Comparison of ENCODE assay signal across 29 mouse cellular contexts in the genomic region with DNA sequence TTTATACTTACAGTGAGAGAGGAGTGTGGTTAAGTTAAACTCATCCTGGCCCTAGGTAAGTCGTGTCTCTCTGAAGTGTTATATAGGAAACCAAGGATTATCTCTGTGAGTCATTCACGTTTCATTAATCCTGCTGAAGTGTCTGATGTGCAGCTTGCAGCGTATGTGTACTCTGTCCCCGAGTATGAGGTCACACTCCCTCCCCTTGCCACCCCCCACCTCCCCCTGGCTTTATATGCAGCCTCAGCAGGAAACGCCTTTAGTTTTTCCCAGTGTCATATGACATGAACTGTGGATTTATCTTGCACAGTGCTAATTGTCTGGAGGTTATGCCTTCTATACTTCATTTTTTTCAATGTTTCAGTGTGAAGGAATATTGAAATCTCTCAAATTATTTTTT.
A peak's percentile ranks its signal among the peaks of the same experiment; 100 is the strongest.
DNase-seq lines count a peak whose midpoint lies in the region; ATAC-seq and TF ChIP-seq lines count a peak whose summit lies in the region.
"Had no signal": no experiment of that assay in that cellular context is flagged by ENCODE, and none has a peak within 500 bp of the region (broad histone marks: within the 10 kb centered on the region; RNA-seq: fewer than 3 reads in every experiment).

No protein-coding gene starts in this region.

- no peak for DNase-seq in kidney, adult 2 months
- no peak for DNase-seq in intestine, embryonic 14.5 days (ENCODE audit: low spot score)
- peak; percentile 3 for DNase-seq in retina, embryonic 14.5 days (ENCODE audit: low spot score)
- DNase-seq in hindbrain, embryonic 10.5 days (ENCODE audit: low spot score) = no peak
- no peak for DNase-seq in right cerebral cortex, postnatal 36 days (ENCODE audit: low spot score in 2 of 2)
- DNase-seq: adrenal gland, adult 2 months; adrenal gland, postnatal 14 days; cerebellum, adult 11-12 months; cerebellum, adult 8-10 months; cerebellum, postnatal 10 days; cerebellum, postnatal 36 days; embryo, embryonic 11 days; gastrocnemius, adult 2 months; gastrocnemius, postnatal 25 days; heart, adult 18-20 months; heart, postnatal 10 days; heart, postnatal 36 days had no signal

- H3K27me3 ChIP-seq in kidney, embryonic 16.5 days (ENCODE audit: insufficient read depth, low read length) = no peaks in the 10 kb centered on the region
- no peaks in the 10 kb centered on the region for H3K27me3 ChIP-seq in kidney, adult 2 months (replicated peaks; ENCODE audit: control insufficient read depth, insufficient read depth, low read length)
- no peaks in the 10 kb centered on the region for H3K27me3 ChIP-seq in intestine, embryonic 14.5 days (replicated peaks; ENCODE audit: control insufficient read depth, insufficient read depth, low read length)
- H3K27me3 ChIP-seq in intestine, embryonic 15.5 days (replicated peaks) = no peaks in the 10 kb centered on the region
- H3K27me3 ChIP-seq in hindbrain, embryonic 10.5 days (ENCODE audit: insufficient read depth, poor library complexity, severe bottlenecking) = no peaks in the 10 kb centered on the region
- H3K27me3 ChIP-seq: embryonic facial prominence, embryonic 13.5 days; forebrain, embryonic 12.5 days; heart, embryonic 12.5 days; heart, embryonic 15.5 days had no signal

- WGBS in kidney, embryonic 16.5 days = 19% methylated on average over 5 of the region's 5 CpGs
- WGBS in kidney, adult 2 months = 17% methylated on average over 5 of the region's 5 CpGs
- WGBS in intestine, embryonic 14.5 days = 34% methylated on average over 5 of the region's 5 CpGs
- WGBS in intestine, embryonic 15.5 days = 32% methylated on average over 5 of the region's 5 CpGs
- WGBS in hindbrain, embryonic 10.5 days = 67% methylated on average over 5 of the region's 5 CpGs

- 0 out of 2 replicates have a peak, but pooled peaks have one; percentile 65 for ATAC-seq in kidney, embryonic 16.5 days (ENCODE audit: low FRiP score, low TSS enrichment)
- ATAC-seq in intestine, embryonic 14.5 days (replicated peaks; ENCODE audit: low FRiP score, low TSS enrichment, low read depth) = peak; percentile 55; the same call in 1 of the 2 replicates
- peak; percentile 78 for ATAC-seq in intestine, embryonic 15.5 days
- ATAC-seq: CD4-positive, CD25-positive, alpha-beta regulatory T cell, adult 4 months; forebrain, embryonic 16.5 days; hindbrain, postnatal 0 days had no signal

- no peak overlapping the region for H3K9ac ChIP-seq in kidney, embryonic 16.5 days (replicated peaks; ENCODE audit: low read length)
- no peak overlapping the region for H3K9ac ChIP-seq in intestine, embryonic 14.5 days (ENCODE audit: low read length)
- H3K9ac ChIP-seq in intestine, embryonic 15.5 days = no peak overlapping the region
- H3K9ac ChIP-seq: embryonic facial prominence, embryonic 13.5 days; forebrain, embryonic 12.5 days; heart, embryonic 12.5 days; heart, embryonic 15.5 days; hindbrain, embryonic 14.5 days had no signal

- H3K4me3 ChIP-seq in kidney, embryonic 16.5 days (ENCODE audit: low read length) = no peak overlapping the region
- no peak overlapping the region for H3K4me3 ChIP-seq in kidney, adult 2 months (ENCODE audit: insufficient read depth, low read depth, low read length)
- no peak overlapping the region for H3K4me3 ChIP-seq in intestine, embryonic 14.5 days (ENCODE audit: low read depth, low read length)
- no peak overlapping the region for H3K4me3 ChIP-seq in intestine, embryonic 15.5 days (replicated peaks)
- H3K4me3 ChIP-seq in hindbrain, embryonic 10.5 days = no peak overlapping the region
- H3K4me3 ChIP-seq: embryonic facial prominence, embryonic 10.5 days; embryonic facial prominence, embryonic 13.5 days; erythroblast, embryonic 14.5 days; forebrain, embryonic 12.5 days; gastrocnemius, adult 2 months; heart, embryonic 12.5 days; heart, embryonic 15.5 days had no signal

- no peaks in the 10 kb centered on the region for H3K4me1 ChIP-seq in kidney, embryonic 16.5 days (ENCODE audit: insufficient read depth, low read length)
- H3K4me1 ChIP-seq in kidney, adult 2 months (ENCODE audit: control insufficient read depth, insufficient read depth, low read length) = no peaks in the 10 kb centered on the region
- no peaks in the 10 kb centered on the region for H3K4me1 ChIP-seq in intestine, embryonic 14.5 days (replicated peaks; ENCODE audit: control insufficient read depth, insufficient read depth, low read length)
- H3K4me1 ChIP-seq in intestine, embryonic 15.5 days (replicated peaks) = no peaks in the 10 kb centered on the region
- H3K4me1 ChIP-seq in hindbrain, embryonic 10.5 days (replicated peaks) = no peaks in the 10 kb centered on the region
- H3K4me1 ChIP-seq: embryonic facial prominence, embryonic 10.5 days; embryonic facial prominence, embryonic 13.5 days; forebrain, embryonic 12.5 days; heart, embryonic 12.5 days; heart, embryonic 15.5 days had no signal

- no peaks in the 10 kb centered on the region for H3K9me3 ChIP-seq in kidney, embryonic 16.5 days (ENCODE audit: low read length)
- no peaks in the 10 kb centered on the region for H3K9me3 ChIP-seq in intestine, embryonic 14.5 days (ENCODE audit: control insufficient read depth, low read length)
- H3K9me3 ChIP-seq in intestine, embryonic 15.5 days = no peaks in the 10 kb centered on the region
- no peaks in the 10 kb centered on the region for H3K9me3 ChIP-seq in hindbrain, embryonic 10.5 days
- H3K9me3 ChIP-seq: embryonic facial prominence, embryonic 10.5 days; embryonic facial prominence, embryonic 13.5 days; forebrain, embryonic 12.5 days; heart, embryonic 12.5 days; heart, embryonic 15.5 days had no signal

- no peak for TF ChIP-seq CTCF in kidney, adult 2 months (conservative IDR thresholded peaks at IDR 0.05; ENCODE audit: insufficient read depth, insufficient read length, low read depth, low read length)

- TF ChIP-seq POLR2A in kidney, adult 2 months (IDR thresholded peaks at IDR 0.05; ENCODE audit: low read depth, low read length) = no peak

- no peak overlapping the region for H3K27ac ChIP-seq in kidney, embryonic 16.5 days (ENCODE audit: low read length)
- no peak overlapping the region for H3K27ac ChIP-seq in kidney, adult 2 months (ENCODE audit: insufficient read depth, low read depth, low read length)
- no peak overlapping the region for H3K27ac ChIP-seq in intestine, embryonic 14.5 days (ENCODE audit: low read depth)
- H3K27ac ChIP-seq in intestine, embryonic 15.5 days = no peak overlapping the region
- H3K27ac ChIP-seq in hindbrain, embryonic 10.5 days = no peak overlapping the region
- H3K27ac ChIP-seq: embryonic facial prominence, embryonic 10.5 days; embryonic facial prominence, embryonic 13.5 days; forebrain, embryonic 12.5 days; gastrocnemius, adult 2 months; heart, embryonic 15.5 days; hindbrain, embryonic 14.5 days; hindbrain, postnatal 0 days had no signal

- H3K4me2 ChIP-seq in kidney, embryonic 16.5 days (replicated peaks; ENCODE audit: low read depth, low read length) = no peak overlapping the region
- H3K4me2 ChIP-seq in intestine, embryonic 14.5 days (ENCODE audit: low read length) = no peak overlapping the region
- H3K4me2 ChIP-seq in intestine, embryonic 15.5 days (replicated peaks) = no peak overlapping the region
- H3K4me2 ChIP-seq: embryonic facial prominence, embryonic 13.5 days; forebrain, embryonic 12.5 days; heart, embryonic 12.5 days; heart, embryonic 15.5 days; hindbrain, embryonic 14.5 days had no signal

- no peaks in the 10 kb centered on the region for H3K36me3 ChIP-seq in kidney, embryonic 16.5 days (ENCODE audit: insufficient read depth, low read length)
- H3K36me3 ChIP-seq in kidney, adult 2 months (ENCODE audit: control insufficient read depth, insufficient read depth, low read length) = no peaks in the 10 kb centered on the region
- no peaks in the 10 kb centered on the region for H3K36me3 ChIP-seq in intestine, embryonic 14.5 days (ENCODE audit: control insufficient read depth, insufficient read depth, low read length)
- no peaks in the 10 kb centered on the region for H3K36me3 ChIP-seq in intestine, embryonic 15.5 days
- no peaks in the 10 kb centered on the region for H3K36me3 ChIP-seq in hindbrain, embryonic 10.5 days
- H3K36me3 ChIP-seq: embryonic facial prominence, embryonic 10.5 days; embryonic facial prominence, embryonic 13.5 days; forebrain, embryonic 12.5 days; heart, embryonic 12.5 days; heart, embryonic 15.5 days had no signal
